Mouse (Mus musculus) C2C12 (cell line): Measurements from ENCODE around the gene Rbpjl.

Source experiments
- CEBPB ChIP-seq: IDR thresholded peaks from one replicate; pipeline ENCODE4 v1.6.1; 2011; ENCODE audit warnings: low read depth, mild to moderate bottlenecking, control low read depth, moderate library complexity
- CTCF ChIP-seq: IDR thresholded peaks from one replicate; pipeline ENCODE4 v1.5.1; 2011; ENCODE audit not compliant: control insufficient read depth, insufficient read depth, insufficient read length
- FOSL1 ChIP-seq: IDR thresholded peaks from one replicate; pipeline ENCODE4 v1.8.0; 2011; ENCODE audit warnings: mild to moderate bottlenecking, low read length; ENCODE audit not compliant: poor library complexity, insufficient read depth, severe bottlenecking
- MAX ChIP-seq: IDR thresholded peaks from one replicate; pipeline ENCODE4 v1.6.1; 2011; ENCODE audit warnings: mild to moderate bottlenecking, control low read depth
- MYOD1 ChIP-seq: IDR thresholded peaks from one replicate; pipeline ENCODE4 v1.6.1; 2011; ENCODE audit warnings: low read depth; ENCODE audit not compliant: control insufficient read depth, insufficient read length
- MYOG ChIP-seq: IDR thresholded peaks from one replicate; pipeline ENCODE4 v1.6.1; 2011; ENCODE audit not compliant: control insufficient read depth, insufficient read length; ENCODE audit errors: extremely low read depth
- USF1 ChIP-seq: IDR thresholded peaks from one replicate; pipeline ENCODE4 v1.6.1; 2011; ENCODE audit warnings: low read depth, mild to moderate bottlenecking, control low read depth, moderate library complexity

GRCm38 (mm10) chr2:164436961-164437360, 34.0 kb downstream of the Rbpjl start:
- no peak for TF ChIP-seq CTCF
- no peak for TF ChIP-seq MYOG
- no peak for TF ChIP-seq CEBPB
- no peak for TF ChIP-seq MAX
- TF ChIP-seq USF1, result peak; percentile 24
- TF ChIP-seq FOSL1, result no peak
- TF ChIP-seq MYOD1, result no peak
